Mouse (Mus musculus) mature B cell (primary cell): ENCODE data around the gene Zfp991.
"Not testable (repeated sequence)": the region's sequence is repeated elsewhere in the genome, so short reads cannot be mapped to it uniquely, and the experiment has no call there.

ENCODE experiments used
- in situ Hi-C: fragments of 300-500 bp; cut with MboI; formaldehyde crosslinking; loops from 2 replicates; pipeline ENCODE4 v1.14.3; 2019

Zfp991 gene

DNA sequence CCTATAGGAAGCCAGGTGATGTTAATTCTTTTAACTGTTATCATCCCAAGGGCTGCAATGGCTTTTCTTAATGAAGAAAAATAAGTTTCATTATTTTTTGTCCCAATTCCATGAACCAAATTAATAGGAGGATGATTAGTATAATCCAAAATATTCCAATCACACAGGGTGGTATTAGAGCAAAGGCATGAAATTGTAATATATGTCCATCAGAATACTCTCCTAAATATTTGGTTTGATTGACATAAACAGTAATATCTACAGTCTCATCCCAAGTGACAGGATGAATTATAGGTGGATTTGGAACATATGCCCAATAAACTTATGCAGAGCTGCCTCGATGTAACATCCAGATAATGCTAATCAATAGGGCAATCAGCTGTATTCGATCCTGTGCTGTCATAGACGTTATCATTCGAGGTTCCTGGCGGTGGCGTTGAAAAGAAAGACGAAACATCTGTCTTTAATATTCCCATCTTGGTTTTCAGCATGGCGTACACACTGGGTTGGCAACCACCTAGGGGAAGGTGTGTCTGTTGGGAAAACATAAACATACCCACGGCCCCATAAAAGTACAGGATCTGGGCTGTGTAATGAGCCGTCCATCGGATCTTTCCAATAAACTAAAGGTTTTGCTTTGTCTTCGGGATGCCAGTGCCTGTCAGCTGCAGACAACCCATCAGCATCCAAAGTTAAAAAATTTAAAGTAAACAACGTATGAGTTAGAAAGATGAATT is 50.3 kb downstream of the Zfp991 start:
- in situ Hi-C loops = not testable (repeated sequence)

DNA sequence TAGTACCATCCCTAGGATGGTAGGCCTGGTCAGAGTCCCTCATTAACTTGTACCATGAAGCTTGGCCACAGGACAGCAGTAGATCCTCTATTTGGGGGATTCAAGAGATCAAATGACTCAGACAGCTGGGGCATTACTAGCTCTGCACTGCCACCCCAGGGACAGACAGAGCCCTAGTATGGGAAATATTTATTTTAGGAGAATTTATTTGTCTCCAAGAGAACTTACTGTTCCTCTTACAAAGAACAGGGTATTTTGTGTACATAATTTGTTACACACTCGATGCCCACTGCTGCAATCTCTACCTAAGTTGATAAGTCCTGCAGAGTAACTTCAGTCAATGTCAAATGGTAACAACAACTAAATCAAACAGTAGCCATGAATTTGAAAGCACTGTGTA is 55.0 kb downstream of the Zfp991 start:
- in situ Hi-C loops = not testable (repeated sequence)

- in situ Hi-C loops = not testable (repeated sequence)
Measured at GRCm38 (mm10) chr4:147187283-147187965, 55.6 kb downstream of the Zfp991 start.

DNA sequence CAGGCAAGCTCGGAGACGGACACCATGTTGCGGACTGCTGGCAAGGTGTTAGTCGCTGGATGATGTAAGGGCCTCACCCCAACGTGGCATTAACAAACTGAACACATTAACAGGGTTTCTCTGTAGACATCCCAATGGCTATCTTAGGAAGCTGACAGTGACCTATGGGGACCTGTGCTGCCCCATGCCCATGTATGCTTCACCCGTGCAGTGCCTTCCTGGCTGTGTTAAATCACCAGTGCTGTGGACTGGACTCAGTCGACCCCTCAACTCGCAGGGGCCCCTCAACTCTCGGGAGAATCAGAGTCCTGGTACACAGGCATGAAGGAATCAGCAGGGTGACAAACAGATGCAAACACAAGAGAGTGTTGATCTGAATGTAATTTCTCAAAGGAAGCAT is 63.3 kb downstream of the Zfp991 start:
- in situ Hi-C loops = not testable (repeated sequence)

DNA sequence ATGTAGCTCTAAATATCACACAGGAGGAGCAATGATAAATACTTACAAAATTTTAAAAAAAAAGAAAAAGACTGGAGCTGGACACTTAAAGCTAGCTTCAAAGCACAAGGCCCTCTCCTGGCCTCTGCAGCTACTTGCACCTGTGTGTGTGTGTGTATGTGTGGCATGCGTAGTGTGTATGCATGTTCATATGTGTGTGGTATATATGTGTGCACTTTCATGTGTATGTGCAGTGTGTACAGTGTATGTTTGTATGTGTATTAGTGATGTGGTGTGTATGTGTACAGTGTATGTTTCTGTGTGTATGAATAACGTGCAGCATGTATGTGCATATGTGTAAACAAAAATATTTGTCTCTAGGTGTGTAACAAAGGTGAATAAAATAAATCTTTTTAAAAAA is 65.4 kb downstream of the Zfp991 start:
- in situ Hi-C loops = not testable (repeated sequence)

- in situ Hi-C loops = not testable (repeated sequence)
Measured at GRCm38 (mm10) chr4:147199055-147199750, 67.4 kb downstream of the Zfp991 start.

GRCm38 (mm10) chr4:147201920-147202660 is 70.3 kb downstream of the Zfp991 start:
- in situ Hi-C loops = not testable (repeated sequence)

- in situ Hi-C loops = not testable (repeated sequence)
Measured at GRCm38 (mm10) chr4:147212182-147212928, 80.5 kb downstream of the Zfp991 start.

DNA sequence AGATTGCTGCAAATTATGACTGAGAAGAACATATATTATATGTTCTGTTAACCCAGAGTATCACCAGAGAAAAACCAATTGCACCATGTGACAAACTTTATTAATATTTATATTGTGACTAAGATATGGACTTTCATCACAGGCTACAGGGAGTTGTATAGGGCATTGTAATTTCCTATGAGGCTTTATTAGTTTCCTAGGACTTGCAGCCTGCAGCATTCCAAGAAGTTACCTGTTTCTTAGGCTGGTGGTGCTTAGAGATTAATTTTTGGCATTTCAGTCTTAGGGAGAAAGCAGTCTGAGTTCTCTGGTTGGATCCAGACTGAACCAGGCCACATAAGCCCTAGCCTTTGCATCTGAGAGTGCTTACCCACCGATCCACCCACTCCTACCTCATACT is 82.4 kb downstream of the Zfp991 start:
- in situ Hi-C loops = not testable (repeated sequence)

- in situ Hi-C loops = not testable (repeated sequence)
Measured at GRCm38 (mm10) chr4:147217676-147218075, 85.8 kb downstream of the Zfp991 start.

GRCm38 (mm10) chr4:147219319-147220070 is 87.7 kb downstream of the Zfp991 start:
- in situ Hi-C loops = not testable (repeated sequence)

GRCm38 (mm10) chr4:147220226-147220625 is 88.4 kb downstream of the Zfp991 start:
- in situ Hi-C loops = not testable (repeated sequence)

- in situ Hi-C loops = not testable (repeated sequence)
Measured at GRCm38 (mm10) chr4:147222021-147222420, 90.2 kb downstream of the Zfp991 start.

DNA sequence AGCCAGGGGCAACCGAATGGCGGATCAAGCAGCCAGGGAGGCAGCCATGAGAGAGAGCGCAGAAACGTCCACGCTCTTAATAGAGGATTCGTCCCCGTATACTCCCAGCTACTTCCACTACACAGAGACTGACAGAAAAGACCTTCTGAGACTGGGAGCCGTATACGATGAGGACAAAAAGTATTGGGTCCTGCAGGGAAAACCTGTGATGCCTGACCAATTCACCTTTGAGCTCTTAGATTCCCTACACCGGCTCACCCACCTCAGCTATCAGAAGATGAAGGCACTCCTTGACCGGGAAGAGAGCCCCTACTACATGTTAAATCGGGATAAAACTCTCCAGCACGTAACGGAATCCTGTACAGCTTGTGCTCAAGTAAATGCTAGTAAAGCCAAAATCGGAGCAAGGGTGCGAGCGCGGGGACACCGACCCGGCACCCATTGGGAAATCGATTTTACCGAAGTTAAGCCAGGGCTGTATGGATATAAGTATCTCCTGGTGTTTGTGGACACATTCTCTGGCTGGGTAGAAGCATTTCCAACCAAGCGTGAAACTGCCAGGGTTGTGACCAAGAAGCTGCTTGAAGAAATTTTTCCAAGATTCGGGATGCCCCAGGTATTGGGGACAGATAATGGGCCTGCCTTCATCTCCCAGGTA is 92.1 kb downstream of the Zfp991 start:
- in situ Hi-C loops = not testable (repeated sequence)

GRCm38 (mm10) chr4:147225616-147226015 is 93.8 kb downstream of the Zfp991 start:
- in situ Hi-C loops = not testable (repeated sequence)

DNA sequence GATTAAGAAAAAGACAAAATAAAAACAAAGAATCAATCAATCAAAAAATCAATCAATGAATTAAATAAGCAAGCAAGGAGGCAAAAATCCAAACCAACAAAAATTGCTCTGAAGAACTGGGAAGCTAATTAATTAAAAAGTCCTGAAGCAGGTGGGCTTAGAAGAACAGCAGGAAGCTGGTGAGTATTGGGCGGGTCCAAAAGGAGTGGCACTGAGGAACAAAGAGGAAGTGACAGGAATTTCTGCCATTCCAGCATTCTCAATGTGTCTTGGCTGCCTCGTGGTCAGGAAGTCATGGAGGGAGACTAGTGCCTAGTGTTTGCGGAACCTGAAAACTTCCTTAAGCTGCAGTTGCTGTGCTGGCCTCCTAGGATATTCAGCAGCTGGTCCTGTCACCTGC is 98.2 kb downstream of the Zfp991 start:
- in situ Hi-C loops = not testable (repeated sequence)
